Mouse (Mus musculus) urinary bladder, postnatal 4 days (tissue): ENCODE data around the gene Fam163a.

Experiments used
- DNase-seq, 2 experiments: peaks; one replicate each; pipeline ENCODE4 v3.0.0; 2021 to 2022; ENCODE audit warnings: low spot score in 2 of 2

Gene Fam163a

GRCm38 (mm10) chr1:156201069-156201468 is 3.8 kb downstream of the Fam163a start:
- DNase-seq, result no peak

DNA sequence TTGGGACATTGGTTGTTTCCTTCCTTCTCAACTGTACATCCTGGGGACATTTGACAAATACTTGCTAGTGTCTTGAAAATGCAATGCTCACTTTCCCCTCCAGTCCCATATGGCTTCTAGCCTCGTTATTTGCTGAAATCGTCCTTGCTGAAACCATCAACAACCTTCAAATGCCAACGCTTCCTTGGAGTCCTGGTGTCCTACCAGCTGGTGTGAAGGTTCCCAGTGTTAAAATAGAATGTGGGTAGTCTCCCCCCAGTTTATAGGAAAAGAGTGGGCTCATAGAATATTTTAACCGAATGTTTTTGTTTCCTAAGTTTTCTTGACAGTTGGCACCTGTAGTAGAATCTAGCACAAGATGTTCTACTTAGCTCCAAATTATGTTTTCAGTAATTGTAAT is 7.2 kb downstream of the Fam163a start:
- DNase-seq, result no peak

GRCm38 (mm10) chr1:156193292-156193691 is 11.5 kb downstream of the Fam163a start:
- DNase-seq, result no peak

GRCm38 (mm10) chr1:156192853-156193252 is 12.0 kb downstream of the Fam163a start:
- no peak for DNase-seq

DNA sequence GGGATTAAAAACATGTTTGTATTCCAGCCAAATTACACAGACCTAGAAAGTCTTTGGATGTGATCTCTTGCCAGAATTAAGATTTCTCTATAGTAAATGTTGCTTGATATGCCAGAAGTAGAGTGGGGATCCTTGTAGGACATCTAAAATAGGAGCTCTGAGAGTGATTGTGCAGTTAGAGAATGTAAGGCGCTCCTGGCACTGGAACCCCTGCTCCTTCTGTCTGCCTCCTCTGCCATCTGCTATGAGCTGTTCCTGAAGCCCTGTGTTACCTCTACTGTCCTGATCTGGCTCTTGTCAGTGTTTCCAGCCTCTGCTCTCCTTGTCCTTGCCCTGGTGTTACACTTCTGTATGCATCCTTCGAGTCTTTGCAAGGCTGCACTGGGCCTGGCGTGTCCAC is 18.2 kb downstream of the Fam163a start:
- no peak for DNase-seq

DNA sequence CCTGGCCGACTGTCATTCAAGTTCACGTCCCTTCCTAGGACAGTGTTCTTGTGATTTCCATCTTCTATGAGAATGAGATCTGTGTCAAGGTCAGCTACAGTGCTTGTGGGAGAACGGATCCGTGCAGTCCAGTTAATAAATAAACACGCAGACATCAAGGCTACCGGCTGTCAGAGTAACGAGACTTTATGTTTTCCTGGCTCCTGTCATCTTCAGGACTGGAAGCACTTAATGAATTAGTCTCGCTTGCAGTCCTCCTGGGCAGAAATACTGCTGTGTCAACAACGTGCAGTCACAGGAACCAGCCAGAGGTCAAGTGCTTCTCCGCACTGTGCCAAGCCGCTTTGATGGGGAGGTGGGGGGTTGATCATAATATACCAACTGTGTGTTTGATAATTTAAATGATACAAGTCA is 20.7 kb downstream of the Fam163a start:
- DNase-seq, result no peak

GRCm38 (mm10) chr1:156183176-156183958 is 21.5 kb downstream of the Fam163a start:
- DNase-seq, result no peak

DNA sequence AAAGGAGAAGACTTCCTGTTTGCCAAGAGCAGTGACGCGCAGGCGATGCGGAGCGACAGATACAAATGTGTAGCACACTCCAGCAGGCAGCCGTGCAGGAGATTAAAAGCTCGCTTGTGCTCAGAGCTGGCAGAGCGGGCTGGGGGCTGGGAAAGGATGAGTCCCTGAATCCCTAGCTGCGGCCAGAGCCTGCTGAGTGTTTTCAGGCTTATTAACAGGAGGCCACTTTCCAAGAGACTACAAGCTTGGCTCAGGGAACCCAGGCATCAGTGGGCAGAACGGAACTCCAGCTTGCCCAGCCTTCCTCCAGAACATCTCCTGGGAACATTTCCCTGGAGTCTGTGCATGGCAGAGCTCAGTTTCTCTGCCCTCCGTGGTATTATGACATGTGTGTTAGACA is 25.0 kb downstream of the Fam163a start:
- DNase-seq, result no peak

DNA sequence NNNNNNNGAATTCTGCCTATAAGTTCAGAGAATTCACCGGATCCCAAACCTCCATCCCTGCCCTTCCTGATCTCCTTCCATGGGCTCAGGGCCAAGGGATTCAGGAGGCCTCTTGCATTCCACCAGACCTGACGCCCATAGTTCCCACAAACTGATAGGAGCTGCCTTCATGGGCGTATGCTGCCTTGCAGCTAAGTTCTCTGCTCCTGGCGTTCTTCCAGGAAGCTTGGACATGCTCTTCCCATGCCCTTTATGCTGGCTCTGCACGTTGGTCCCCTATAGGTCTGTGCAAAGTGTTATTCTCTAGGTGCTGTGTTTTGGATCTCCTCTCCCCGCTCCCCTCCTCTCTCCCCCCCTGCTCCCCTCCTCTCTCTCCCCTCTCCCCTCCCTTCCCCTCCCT is 36.1 kb downstream of the Fam163a start:
- no peak for DNase-seq

- DNase-seq, result no peak
These were observed 88.1 kb downstream of the Fam163a start for GRCm38 (mm10) chr1:156116770-156117169.

- DNase-seq, result no peak
These were observed 90.8 kb downstream of the Fam163a start for GRCm38 (mm10) chr1:156113884-156114499.

DNA sequence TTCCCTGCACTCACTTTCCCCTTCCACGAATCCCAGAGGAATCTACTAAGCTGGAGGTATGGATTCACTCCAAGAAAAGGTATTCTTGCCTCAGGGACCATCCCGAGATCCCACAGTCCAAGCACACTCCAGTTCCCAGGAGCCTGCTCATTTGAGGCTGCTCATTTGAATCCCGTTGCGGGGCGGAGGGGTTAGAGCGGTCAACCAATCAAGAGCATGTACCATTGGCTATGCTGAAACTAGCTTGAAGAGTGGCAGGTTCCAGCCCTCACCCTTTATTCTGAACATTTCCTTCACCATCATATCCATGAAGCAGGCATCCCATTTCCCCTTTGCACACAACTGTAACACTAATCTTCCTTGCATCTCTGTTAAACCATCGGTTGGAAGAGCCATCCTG is 92.7 kb downstream of the Fam163a start:
- no peak for DNase-seq

DNA sequence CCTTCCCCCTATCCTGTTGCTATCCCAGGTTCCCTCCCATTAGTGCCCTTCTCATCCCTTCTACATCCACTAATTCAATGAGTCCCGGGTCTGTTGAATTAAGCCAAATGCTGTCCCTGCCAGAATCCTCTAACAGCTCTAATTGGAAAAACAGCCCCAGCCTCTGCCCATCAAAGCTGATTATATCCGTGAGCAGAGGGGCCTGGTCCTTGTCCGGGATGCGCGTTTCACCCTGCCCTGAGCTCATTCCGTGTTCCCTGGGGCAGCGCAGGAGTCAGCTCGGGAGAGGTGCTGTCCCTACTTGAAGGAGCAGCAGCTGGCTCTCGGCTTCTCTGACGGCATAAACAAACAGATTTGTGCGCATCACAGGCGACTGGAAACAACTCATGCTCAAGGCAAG is 93.1 kb downstream of the Fam163a start:
- no peak for DNase-seq

DNA sequence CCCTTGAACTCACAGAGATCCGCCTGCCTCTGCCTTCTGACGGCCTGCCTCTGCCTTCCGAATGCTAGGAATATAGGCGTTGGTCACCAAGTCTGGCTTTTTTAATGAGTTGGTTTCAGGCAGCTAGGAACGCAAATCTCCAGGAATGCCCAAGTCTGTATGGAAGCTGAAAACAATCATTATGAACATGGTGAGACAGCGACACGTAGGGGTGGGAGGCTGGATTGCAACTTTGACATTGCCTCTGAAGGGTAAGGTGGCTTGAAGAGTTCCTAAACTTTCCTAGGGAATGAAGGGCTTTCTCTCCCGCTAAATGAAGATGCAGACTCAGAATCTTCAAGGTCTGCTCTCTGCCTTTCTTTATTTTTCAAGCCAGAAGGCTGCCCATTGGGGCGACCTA is 93.7 kb downstream of the Fam163a start:
- DNase-seq, result no peak

GRCm38 (mm10) chr1:156108400-156108799 is 96.4 kb downstream of the Fam163a start:
- DNase-seq, result no peak

DNA sequence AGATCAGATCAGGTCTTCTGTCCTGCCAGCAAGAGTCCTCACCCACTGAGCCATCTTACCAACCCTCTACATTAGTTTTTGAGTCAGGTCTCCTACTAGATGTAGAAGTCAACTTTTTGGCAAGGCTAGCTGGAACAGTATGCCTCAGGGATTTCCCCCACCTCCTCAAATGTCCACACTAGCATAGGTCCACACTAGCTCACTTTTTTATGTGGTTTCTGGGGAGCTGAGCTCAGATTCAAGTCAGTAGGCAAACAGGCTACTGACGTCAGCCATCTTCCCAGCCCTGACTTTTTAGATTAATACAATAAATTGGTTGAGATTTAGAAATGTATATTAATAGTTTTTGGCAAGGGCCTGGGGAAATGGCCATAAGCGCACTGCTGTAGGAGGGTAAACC is 97.4 kb downstream of the Fam163a start:
- no peak for DNase-seq

- DNase-seq, result no peak
These were observed 99.4 kb downstream of the Fam163a start for GRCm38 (mm10) chr1:156105381-156105780.

GRCm38 (mm10) chr1:156103763-156104162 is 101.1 kb downstream of the Fam163a start:
- no peak for DNase-seq

GRCm38 (mm10) chr1:156091811-156092210 is 113.0 kb downstream of the Fam163a start:
- DNase-seq, result no peak

DNA sequence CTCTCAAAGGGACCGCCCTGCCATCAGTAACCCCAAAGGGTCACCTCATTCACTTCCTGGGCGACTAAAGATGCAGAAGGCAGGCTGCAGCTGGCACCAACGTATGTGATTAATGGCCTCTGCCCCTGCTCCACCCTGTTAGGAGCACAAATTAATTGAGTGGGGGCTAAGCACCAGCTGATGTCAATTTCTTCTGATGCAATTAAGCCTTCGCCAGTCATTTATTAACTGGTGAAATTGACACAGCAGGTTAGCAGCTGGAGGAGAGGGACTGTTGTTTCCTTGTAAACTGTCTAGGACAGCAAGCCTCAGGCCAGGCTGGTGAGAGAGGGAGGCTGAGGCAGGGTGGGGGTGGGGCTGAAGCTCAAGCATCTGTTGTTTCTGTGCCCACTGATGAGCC is 114.8 kb downstream of the Fam163a start:
- DNase-seq, result no peak

DNA sequence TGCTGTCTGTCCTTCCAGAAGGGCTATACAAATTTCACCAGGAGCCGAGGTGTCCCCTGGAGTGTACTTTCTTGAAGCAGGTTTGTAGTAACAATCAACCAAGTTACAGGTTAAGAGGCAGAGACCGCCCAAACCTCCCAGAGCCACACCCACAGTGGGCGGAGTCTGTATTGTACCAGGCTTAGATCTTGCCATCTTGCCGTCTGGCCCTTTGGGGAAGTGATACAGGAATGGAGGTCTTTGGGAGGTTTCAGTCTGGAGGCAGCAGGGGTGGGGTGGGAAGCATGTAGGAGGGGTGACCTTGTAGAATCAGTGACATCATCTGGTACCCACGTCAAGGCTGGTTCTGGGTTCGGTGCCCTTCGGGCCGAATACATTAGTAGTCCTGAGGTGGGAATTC is 115.3 kb downstream of the Fam163a start:
- no peak for DNase-seq

- DNase-seq, result no peak
These were observed 117.2 kb downstream of the Fam163a start for GRCm38 (mm10) chr1:156087586-156087985.

- DNase-seq, result no peak
These were observed 119.1 kb downstream of the Fam163a start for GRCm38 (mm10) chr1:156085770-156086169.

GRCm38 (mm10) chr1:156084603-156085002 is 120.2 kb downstream of the Fam163a start:
- DNase-seq, result no peak
